Mouse (Mus musculus) spleen, postnatal 14 days (tissue): ENCODE data around the gene Nutm1.

Experiments used
- DNase-seq, 2 experiments: peaks; one replicate each; pipeline ENCODE4 v3.0.0; 2021 to 2022; ENCODE audit warnings: low spot score in 2 of 2

Gene Nutm1

DNA sequence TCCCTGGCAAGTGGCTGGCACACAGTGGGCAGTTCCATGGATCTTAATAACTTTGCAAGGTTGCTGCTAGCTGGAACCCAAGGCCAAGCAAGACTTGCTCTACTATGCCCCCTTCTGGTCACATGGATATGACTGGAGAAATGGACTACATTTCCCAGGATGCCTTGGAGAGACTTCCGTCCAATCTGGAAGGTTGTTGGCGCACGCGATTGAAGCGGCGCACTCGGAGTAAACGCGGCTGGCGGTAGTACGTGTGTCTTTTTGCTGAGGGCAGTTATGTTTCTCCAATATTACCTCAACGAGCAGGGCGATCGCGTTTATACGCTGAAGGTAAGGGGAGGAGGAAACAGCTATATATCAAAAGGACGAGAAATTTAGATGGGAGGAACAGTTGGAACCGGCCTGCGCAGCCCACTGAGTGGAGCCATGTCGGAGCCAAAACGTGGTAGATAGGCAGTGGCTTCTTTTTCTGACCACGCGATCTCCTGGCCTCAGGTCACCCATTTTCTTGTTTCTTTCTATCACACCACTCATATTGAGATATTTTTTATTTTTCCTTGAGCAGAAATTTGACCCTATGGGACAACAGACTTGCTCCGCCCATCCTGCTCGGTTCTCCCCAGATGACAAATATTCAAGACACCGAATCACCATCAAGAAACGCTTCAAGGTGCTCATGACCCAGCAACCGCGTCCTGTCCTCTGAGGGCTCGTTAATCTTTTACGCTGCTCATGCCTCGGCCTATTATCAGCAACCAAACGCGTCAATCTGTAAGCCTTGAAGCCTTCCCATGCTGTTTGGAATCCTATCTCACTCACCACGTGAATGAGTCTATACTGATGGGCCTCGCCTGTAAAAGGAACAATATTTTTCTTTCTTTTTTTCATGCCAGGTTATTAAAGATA is 2.9 kb upstream of the Nutm1 start, which contains the start of gene Nop10:
Nop10 (plus strand) TSS at position 179 of the 906 bp plus-strand sequence.
- peak; percentile 53 to 77 for DNase-seq

DNA sequence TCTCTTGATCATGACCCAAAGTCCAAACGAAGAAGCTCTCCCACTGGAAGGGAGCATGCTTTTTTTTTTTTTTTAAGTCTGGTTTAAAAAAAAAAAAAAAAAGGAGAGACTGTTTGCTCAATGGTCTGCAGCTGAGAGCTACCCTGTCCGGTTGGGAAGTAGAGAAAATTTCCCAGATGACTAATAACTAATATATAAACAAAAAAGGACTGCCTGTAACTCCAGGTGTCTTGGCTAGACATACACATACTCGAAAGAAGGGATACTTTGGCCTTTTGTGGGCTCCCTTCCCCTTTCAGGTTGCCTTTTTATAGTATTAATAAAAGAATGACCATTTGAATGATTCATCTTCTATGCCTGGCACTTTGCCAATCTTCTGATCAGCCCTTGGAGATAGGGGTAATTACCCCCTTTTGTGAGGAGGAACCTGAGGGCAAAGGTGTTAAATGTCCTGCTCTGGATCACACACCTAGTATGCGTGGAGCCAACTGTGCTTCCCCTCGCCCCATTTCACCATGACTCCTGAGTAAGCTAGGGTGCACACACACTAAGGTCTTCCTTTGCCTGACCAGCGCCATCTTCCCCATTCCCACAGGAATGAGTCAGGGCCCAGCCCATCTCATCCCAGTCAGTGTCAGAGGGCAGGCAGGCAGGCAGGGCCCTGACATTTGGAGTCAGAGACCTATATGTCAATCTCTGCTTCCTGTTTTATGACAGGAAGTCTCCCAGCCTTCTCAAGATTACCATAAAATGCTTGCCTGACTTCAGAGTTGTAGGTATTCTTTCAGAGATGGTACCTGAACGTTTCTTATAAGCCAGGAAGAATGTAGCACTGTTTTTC is 4.2 kb downstream of the Nutm1 start:
- no peak for DNase-seq

DNA sequence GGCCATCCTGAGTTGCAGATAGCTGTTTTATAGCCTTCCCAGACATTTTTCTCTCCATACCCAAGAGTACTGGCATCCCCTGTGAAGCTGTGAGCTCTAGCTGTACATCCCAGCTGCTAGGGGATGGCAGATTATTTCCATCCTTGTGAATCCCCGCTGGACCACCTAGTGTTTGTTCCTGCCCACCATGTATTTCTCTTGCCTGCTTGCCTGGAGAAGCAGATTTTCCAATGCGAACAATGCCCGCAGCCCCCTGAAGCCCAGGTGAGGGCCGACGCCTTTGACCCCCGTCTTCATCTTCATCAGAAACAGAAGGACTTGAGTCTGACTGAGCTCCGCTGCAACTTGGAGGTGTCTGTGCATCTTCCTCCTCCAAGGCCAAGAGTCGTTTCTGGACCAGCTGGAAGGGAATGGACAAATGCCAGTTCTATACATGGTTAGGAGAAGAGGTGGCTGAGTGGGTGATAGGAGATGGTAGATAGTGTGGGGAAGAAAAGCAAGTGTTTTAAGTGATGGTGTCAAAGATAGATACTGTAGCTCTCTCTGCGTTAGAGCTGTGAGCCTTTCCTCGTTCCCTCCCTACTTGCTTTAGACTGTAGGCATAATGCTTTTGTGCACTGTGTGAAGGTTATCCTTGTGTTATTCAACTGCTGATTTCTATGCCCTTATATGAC is 9.2 kb downstream of the Nutm1 start:
- DNase-seq, result no peak

DNA sequence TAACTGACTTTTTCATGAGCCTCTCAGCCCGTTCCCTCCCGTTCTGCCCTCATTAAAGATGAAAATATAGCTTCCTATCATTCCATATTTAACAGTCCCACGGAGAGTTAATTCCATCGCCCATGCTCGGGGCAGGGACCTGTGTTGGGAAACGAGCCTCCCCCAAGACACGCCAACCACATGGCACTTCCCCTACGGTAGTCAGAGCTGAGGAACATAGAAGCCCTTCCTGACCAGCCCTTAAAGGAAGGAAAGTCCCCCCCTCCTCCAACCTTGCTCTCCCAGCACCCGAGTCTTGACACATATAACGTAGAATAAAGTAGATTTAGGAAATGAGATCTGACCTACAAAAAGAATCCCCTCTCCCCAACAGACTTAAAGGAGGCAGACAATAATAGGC is 11.8 kb downstream of the Nutm1 start:
- no peak for DNase-seq

DNA sequence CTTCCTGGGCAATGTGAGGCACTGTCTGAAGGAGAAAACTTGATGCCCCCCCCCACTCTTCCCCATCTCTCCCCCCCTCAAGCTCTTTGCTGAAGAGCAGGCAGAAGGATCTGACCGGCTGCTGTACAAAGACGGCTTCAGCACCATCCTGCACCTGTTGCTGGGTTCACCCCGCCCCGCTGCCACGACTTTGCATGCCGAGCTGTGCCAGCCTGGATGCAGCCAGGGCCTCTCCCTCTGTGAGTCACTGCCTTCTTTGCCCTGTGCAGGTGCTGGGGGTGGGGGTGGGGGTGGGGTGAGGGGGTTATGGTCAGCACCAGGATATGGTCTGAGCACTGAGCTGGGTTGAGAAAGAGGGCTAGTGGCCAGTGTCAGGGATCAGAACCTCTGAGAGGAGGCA is 12.9 kb downstream of the Nutm1 start:
- DNase-seq, result no peak

DNA sequence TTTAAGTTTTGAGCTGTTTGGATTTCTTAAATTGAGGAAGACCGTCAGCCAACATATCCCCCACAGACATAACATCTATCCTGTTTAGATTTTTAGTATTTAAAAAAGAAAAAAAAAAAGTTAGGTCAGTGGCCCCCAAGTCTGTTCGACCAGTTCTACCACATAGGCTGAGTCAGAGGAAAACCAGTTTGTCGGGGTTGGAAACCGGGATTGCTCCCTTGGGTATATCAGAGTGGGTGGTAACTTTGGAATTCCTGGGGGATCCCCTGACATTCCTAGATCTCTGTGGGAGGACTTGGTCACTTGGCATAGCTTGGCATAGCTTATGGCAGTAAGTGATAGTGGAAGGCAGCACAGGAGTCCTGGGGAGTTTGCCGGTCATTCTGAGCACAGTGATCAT is 13.8 kb downstream of the Nutm1 start:
- no peak for DNase-seq

DNA sequence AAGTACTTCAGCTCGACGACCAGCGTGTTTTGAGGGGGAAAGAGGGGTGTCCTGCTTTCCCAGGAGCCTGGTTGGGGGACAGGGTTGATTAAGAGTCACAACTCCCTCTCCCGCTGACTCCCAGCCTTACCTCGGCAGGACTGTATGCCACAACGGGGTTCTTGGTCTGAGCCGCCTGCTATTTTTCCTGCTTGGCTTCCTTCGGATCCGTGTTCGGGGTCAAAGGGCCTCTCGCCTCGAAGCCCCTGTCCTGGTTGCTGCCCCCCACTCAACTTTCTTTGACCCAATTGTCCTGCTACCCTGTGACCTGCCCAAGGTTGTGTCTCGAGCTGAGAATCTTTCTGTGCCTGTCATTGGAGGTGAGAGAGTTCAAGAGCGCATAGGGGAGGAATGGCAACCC is 17.3 kb downstream of the Nutm1 start:
- no peak for DNase-seq

DNA sequence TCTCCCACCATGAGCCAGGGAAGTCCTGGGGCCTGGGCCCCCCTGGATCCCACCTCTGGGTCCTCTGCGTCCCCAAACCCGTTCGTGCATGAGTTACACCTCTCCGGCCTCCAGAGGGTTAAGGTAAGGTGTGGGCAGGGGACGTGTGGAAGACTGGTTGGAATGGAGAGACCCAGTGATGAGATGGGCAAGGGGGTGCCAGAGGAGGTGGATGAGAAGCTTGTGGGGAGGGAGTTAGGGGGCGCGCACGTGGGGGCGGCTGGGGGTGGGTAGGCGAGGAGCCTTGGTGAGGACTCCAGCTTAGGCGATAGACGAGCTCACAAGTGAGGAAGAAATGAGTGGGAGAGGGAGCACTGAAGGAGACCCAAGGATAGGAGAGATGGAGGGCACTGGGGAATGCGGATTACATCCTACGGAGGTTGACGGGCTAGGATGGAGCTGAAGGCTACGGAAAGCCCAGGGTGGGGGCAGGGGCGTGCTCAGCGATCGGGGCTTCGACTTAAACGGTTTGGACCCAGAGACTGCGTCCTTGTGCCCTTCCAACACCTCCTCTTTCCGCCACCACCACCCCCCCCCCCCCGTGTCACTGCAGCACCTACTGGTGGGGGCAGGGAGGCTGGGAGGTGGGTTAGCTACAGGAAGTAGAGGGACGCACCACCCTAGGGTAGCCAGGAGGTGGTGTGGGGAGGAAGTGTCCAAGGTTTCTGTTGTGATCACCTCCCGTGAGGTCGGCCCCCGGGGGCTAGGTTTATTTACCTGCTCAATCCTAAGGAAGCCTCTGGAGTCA is 19.0 kb downstream of the Nutm1 start:
- no peak for DNase-seq

DNA sequence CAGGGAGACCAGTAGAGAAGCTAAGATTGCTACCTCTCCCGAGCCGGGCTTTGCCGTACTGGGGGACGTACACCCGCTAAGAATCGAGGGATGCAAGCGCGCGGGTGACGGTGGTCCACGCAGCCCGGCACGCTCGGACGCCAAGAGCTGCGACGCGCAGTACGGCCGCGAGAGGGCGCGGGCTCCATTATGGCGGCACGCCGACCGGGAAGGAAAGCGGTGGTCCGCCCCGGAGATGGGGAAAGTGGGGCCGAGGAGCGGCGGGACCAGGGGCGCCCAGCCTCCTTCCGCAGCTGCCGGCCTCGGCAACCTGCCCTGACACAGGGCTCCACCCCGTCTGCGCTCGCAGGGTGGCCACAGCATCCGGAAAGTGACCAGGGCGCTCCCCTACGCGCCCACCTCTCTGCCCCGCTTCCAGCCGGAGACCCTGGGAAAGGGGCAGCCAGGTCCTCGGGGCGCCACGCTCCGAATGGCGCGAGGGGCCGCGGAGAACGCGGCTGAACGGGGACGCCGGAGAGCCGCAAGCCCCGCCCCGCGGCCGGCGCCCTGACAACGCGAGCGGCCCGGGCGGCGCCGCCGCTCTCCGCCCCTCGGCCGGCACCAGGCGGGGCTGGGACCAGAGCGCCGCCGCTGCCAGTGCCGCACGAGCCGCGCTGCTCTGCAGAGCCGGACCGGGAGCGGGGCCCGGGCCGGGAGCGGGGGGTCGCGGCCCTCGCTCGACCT is 19.7 kb downstream of the Nutm1 start, which contains the start of gene Lpcat4:
Lpcat4 (plus strand) TSS at position 257 of the 723 bp plus-strand sequence.
- DNase-seq, result peak; percentile 72 to 84

DNA sequence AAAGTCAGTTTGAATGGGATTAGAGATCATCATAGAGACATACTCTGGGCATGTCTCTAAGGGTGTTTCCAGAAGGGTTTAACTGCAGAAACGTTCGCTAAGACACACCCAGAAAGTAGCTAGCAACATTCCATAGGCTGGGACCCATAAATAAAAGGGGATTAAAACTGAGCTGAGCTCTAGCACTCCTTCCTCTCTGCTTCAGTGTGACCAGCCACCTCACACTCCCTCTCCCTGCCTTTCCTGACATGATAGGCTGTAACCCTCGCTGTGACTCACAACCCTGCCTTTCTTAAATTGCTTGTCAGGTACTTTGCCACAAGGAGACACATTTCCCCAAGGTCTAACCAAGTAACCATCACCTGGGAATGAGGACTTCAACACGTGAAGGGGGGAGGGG is 21.1 kb downstream of the Nutm1 start:
- DNase-seq, result no peak

DNA sequence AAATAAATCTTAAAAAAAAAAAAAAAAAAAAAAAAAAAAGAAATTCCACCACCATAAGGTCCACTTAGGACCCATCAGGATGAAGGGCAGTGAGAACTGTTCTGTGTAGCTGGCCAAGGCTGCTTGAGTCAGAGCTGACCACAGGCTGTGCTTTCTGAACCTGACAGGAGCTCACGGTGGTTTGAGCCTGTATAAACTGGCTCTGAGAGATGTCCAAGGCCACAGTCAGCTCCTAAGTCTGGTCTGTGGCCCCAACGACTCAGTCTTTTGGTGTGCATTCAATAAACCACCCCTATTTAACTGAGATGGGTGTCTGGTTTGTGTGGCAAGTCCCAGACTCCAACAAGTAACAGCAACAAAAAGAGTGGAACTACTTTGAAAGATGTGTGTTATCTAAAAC is 22.5 kb downstream of the Nutm1 start:
- no peak for DNase-seq

DNA sequence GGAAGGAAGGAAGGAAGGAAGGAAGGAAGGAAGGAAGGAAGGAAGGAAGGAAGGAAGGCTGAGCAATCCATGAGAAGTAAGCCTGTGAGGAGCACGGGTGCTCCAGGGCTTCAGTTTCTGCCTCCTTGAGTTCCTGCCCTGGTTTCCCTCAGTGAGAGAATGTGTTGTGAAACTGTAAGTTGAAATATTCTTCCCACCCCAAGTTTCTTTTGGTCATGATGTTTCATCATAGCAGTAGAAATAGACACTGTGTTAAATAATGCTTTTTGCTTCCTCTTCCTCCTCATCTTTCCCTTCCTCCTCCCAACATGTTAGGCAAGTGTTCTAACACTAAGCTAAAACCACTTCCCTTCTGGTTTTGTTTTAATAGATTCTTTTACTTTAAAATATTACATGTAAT is 26.5 kb downstream of the Nutm1 start:
- DNase-seq, result no peak

DNA sequence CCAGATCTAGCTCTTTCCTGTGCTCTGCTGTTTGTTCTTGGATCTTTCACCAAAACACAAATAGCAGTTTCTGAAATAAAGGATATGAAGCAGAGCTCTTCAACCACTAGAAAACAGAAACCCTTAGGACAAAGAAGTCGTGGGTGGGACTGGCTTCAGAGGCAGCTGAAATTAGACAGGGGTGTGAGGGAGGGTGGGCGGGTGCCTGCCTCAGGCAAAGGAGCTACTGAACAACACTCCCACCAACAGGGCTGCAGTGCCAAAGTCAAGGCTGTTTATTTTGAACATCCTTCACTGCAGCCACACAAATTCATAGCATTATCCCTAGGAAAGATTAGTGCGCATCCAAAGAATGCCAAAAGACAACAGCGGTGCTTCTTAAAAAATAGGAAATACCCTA is 34.7 kb downstream of the Nutm1 start:
- no peak for DNase-seq

DNA sequence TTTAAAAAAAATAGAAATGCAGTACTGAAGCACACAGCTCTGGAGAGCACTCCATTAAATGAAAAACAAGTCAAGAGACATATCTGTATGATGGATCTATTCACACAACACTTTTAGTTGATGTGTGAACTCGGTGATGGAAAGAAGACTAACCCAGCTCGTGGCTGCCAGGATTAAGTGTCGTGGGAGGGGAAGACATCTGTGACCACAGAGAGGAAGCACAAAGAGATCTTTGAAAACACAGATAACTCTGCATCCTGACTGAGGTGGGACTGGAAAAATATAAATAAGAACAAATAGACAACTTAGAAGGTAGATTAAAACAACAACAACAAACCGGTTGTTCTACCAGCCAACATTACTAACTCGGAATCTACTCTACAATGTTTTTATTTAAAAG is 36.5 kb downstream of the Nutm1 start:
- DNase-seq, result no peak

DNA sequence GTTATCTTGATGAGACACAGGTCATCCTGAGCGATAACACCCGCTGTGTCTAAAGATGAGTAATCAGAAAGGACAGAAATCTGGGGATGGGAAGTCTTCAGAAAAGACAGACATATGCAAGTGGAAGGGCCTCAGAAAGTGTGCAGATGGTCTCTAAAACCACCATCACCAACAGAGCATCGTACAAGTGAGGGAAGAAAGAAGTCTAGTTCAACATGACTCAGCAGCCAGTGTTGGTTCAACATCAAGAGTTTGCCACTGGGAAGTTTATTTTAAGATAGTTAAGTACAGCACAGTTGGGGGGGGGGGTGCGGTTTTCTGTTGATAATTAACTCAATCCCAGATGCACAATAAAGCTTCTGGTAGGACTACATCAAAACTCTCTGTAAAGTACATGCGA is 38.2 kb downstream of the Nutm1 start:
- DNase-seq, result no peak

DNA sequence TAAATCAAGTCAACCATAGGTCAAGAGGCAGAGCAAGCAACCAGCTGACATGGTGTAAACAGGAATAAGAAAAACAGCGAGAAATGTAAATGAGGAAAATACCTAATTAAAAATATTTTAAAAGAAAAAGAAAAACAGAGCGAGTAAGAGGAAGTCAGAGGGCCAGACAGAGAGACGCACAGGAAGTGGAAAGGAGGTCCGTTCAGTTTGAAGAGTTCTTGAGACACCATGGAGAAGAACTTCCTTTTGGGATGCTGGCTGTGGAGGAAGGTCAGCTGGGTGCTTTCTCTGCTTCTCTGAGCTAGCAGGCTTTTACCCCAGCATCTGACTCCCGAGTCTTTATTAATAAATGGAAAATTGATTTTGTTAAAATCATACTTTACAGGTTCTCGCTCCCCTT is 41.5 kb downstream of the Nutm1 start:
- no peak for DNase-seq

DNA sequence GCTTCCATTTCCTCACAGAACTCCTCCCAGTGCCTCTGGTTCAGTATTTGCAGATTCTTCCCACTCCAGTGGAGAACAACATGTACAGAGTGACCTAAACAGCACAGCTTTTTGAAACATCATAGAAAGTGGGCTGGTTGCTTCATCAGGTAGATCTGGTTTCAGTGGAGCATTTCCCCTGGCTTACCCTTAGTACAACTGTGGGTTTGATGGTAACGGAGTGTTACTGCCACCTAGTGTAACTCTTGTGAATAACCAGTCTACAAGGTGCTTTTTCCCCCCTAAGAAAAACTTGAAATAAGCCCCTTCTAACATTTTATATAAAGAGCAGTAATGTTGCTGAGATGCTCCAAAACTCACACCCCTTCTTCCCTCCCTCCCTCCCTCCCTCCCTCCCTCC is 43.1 kb downstream of the Nutm1 start:
- no peak for DNase-seq

DNA sequence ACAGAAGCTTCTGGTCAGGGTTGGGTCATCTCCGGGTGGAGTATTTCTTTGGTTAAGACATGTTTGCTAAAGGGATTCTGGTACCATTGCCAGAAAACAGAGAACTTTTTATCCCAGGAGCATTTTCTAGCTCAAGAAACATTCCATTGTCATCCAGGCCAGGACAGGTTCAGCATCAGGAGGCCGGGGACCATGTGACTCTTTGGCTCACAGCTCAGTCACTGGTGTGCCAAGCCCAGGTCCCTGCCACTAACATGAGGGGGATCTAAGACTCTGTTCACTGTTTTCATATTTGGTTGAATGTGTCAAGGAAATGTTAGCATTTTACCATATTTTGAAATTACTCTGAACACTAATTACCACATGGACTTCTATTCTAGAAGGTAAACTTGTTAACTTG is 48.4 kb downstream of the Nutm1 start:
- DNase-seq, result no peak

DNA sequence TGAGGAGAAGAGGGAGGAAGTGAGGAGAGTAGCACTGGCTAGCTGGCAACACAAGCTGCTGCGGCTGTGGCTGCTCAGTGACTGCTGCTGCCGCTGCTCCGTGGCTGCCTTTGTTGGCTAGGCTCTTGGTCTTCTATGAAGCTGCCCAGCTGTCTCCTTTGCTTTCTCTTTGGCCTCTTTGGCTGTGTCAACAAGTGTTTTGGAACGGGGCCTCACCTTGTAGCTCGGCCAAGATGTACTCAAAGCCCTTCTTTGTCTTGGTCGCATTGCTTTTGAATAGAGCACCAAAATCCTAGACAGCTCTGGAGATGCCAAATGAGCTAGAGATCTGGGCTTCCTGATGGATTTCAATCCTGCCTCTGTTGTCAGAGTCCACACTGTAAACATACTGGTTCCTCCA is 48.9 kb downstream of the Nutm1 start:
- DNase-seq, result no peak

DNA sequence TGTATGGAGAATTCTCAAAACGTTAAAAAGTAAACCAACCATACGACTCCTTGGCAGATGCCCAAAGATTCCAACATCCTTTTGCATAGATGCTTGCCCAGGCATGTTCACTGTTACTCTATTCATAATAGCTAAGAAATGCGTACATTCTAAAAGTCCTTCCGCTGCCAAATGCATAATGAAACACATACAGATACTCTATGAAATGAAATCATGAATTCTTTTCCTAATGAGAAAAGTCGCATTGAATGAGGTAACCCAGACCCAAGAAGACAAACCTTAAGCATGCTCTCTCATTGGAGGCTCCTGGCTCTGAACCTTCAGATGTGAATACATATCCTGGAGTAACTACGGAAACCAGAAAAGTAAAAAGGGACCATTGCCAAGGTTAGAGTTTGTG is 56.0 kb downstream of the Nutm1 start:
- no peak for DNase-seq
